Comparison of ENCODE assay signal across 31 mouse cellular contexts in genomic region chr17:5131706-5132105, GRCm38 (mm10).
DNase-seq lines count a peak whose midpoint lies in the region; ATAC-seq and TF ChIP-seq lines count a peak whose summit lies in the region.
"Had no signal": no experiment of that assay in that cellular context is flagged by ENCODE, and none has a peak within 500 bp of the region (broad histone marks: within the 10 kb centered on the region; RNA-seq: fewer than 3 reads in every experiment).

No protein-coding gene starts in this region.

- peaks cover 18% of the 10 kb centered on the region for H3K4me1 ChIP-seq in liver, adult 2 months (ENCODE audit: control insufficient read depth, insufficient read depth, low read length)
- H3K4me1 ChIP-seq in liver, embryonic 11.5 days (replicated peaks; ENCODE audit: control insufficient read depth, insufficient read depth, low read length), result no peaks in the 10 kb centered on the region; the same call in 1 of the 2 replicates

- no peak overlapping the region for H3K4me3 ChIP-seq in liver, adult 2 months (ENCODE audit: insufficient read depth, low read depth, low read length)
- no peak overlapping the region for H3K4me3 ChIP-seq in liver, embryonic 11.5 days (ENCODE audit: low read depth, low read length)
- H3K4me3 ChIP-seq: embryonic facial prominence, embryonic 12.5 days; forebrain, embryonic 10.5 days; forebrain, embryonic 15.5 days; hindbrain, embryonic 12.5 days; intestine, embryonic 15.5 days; layer of hippocampus, adult 2 months; left cerebral cortex, adult 2 months; limb, embryonic 12.5 days; liver, embryonic 13.5 days; midbrain, embryonic 10.5 days; midbrain, embryonic 15.5 days; neural tube, embryonic 15.5 days had no signal

- H3K79me2 ChIP-seq in liver, adult 2 months (ENCODE audit: control insufficient read depth, insufficient read depth, low read length), result peaks cover 17% of the 10 kb centered on the region

- no peaks in the 10 kb centered on the region; the same call in 1 of the 2 replicates for H3K36me3 ChIP-seq in liver, adult 2 months (ENCODE audit: control insufficient read depth, insufficient read depth, low read length)
- H3K36me3 ChIP-seq in liver, embryonic 11.5 days (ENCODE audit: control insufficient read depth, insufficient read depth, low read length), result no peaks in the 10 kb centered on the region
- H3K36me3 ChIP-seq: embryonic facial prominence, embryonic 12.5 days; forebrain, embryonic 15.5 days; intestine, embryonic 15.5 days; midbrain, embryonic 15.5 days; neural tube, embryonic 15.5 days had no signal

- no peak for TF ChIP-seq CTCF in liver, adult 2 months (IDR thresholded peaks at IDR 0.05; ENCODE audit: low read depth, low read length)

- H3K4me2 ChIP-seq in liver, embryonic 11.5 days, result no peak overlapping the region
- H3K4me2 ChIP-seq: embryonic facial prominence, embryonic 12.5 days; forebrain, embryonic 15.5 days; heart, embryonic 11.5 days; hindbrain, embryonic 12.5 days; intestine, embryonic 15.5 days; limb, embryonic 12.5 days; liver, embryonic 13.5 days; lung, embryonic 14.5 days; midbrain, embryonic 15.5 days; neural tube, embryonic 15.5 days had no signal

- H3K27ac ChIP-seq in liver, adult 2 months (replicated peaks; ENCODE audit: insufficient read depth, low read depth, low read length), result peak overlapping the region; percentile 42
- no peak overlapping the region for H3K27ac ChIP-seq in liver, embryonic 11.5 days (ENCODE audit: low read depth, low read length)
- H3K27ac ChIP-seq: embryonic facial prominence, embryonic 12.5 days; forebrain, embryonic 10.5 days; forebrain, embryonic 15.5 days; hindbrain, embryonic 12.5 days; hindbrain, postnatal 0 days; intestine, embryonic 15.5 days; layer of hippocampus, adult 2 months; left cerebral cortex, adult 2 months; limb, embryonic 12.5 days; liver, embryonic 13.5 days; midbrain, embryonic 10.5 days; midbrain, embryonic 15.5 days; neural tube, embryonic 15.5 days had no signal

- peak; percentile 29 for DNase-seq in kidney, adult 11 months
- DNase-seq in kidney, adult 18-20 months, result no peak
- no peak for DNase-seq in liver, adult 2 months (ENCODE audit: extremely low read depth, low read depth, low spot score)
- DNase-seq in liver, embryonic 11.5 days (ENCODE audit: low spot score), result no peak
- DNase-seq in adipocyte (ENCODE audit: low spot score), result peak; percentile 58
- no peak for DNase-seq in spleen, adult 12 weeks (ENCODE audit: low spot score)
- no peak for DNase-seq in right cerebral cortex, postnatal 14 days
- DNase-seq: B cell, adult 2 months; cerebellum, adult 11 months; cerebellum, adult 9-10 months; cerebellum, postnatal 36 days; embryo, embryonic 11 days; heart, postnatal 36 days; liver, embryonic 13.5 days; lung, embryonic 14.5 days; lung, postnatal 14 days; thymus, adult 2 months; thymus, postnatal 36 days had no signal

- no peaks in the 10 kb centered on the region for H3K9me3 ChIP-seq in liver, embryonic 11.5 days (ENCODE audit: control insufficient read depth, low read length)
- H3K9me3 ChIP-seq: embryonic facial prominence, embryonic 12.5 days; forebrain, embryonic 10.5 days; forebrain, embryonic 15.5 days; hindbrain, embryonic 12.5 days; intestine, embryonic 15.5 days; limb, embryonic 12.5 days; liver, embryonic 13.5 days; midbrain, embryonic 10.5 days; midbrain, embryonic 15.5 days; neural tube, embryonic 15.5 days had no signal

- no peak for TF ChIP-seq POLR2A in liver, adult 2 months (IDR thresholded peaks at IDR 0.05; ENCODE audit: extremely low read depth, insufficient read depth, low read length)

- ATAC-seq in liver, embryonic 11.5 days (replicated peaks; ENCODE audit: low FRiP score), result no peak
- ATAC-seq: forebrain, embryonic 15.5 days; hindbrain, postnatal 0 days; midbrain, embryonic 15.5 days had no signal

- no peaks in the 10 kb centered on the region for H3K27me3 ChIP-seq in liver, adult 2 months (ENCODE audit: control insufficient read depth, insufficient read depth, low read length)
- H3K27me3 ChIP-seq in liver, embryonic 11.5 days (replicated peaks; ENCODE audit: control insufficient read depth, insufficient read depth, low read length), result no peaks in the 10 kb centered on the region
- H3K27me3 ChIP-seq: embryonic facial prominence, embryonic 12.5 days; forebrain, embryonic 15.5 days; hindbrain, embryonic 12.5 days; intestine, embryonic 15.5 days; limb, embryonic 12.5 days; liver, embryonic 13.5 days; midbrain, embryonic 15.5 days; neural tube, embryonic 15.5 days had no signal

- H3K9ac ChIP-seq in liver, adult 2 months (ENCODE audit: low read depth, low read length), result no peak overlapping the region
- H3K9ac ChIP-seq in liver, embryonic 11.5 days (ENCODE audit: low read depth, low read length), result no peak overlapping the region
- H3K9ac ChIP-seq: embryonic facial prominence, embryonic 12.5 days; forebrain, embryonic 15.5 days; hindbrain, embryonic 12.5 days; intestine, embryonic 15.5 days; limb, embryonic 12.5 days; liver, embryonic 13.5 days; lung, embryonic 14.5 days; midbrain, embryonic 15.5 days; neural tube, embryonic 15.5 days had no signal

- WGBS in liver, adult 2 months, result 83% methylated on average over 6 of the region's 6 CpGs
- 94% methylated on average over 6 of the region's 6 CpGs for WGBS in liver, embryonic 11.5 days

Comparison
In these comparisons a context has a peak if more than half of its experiments do, and no peak if none do; other contexts are left out.
1. DNase-seq: peak in kidney, adult 11 months (single experiment) and adipocyte (single experiment); none in kidney, adult 18-20 months (single experiment), liver, adult 2 months (single experiment), liver, embryonic 11.5 days (single experiment), spleen, adult 12 weeks (single experiment) and right cerebral cortex, postnatal 14 days (single experiment).